Mouse (Mus musculus) Patski (cell line): ENCODE measurements around the gene Mterf1b. TPM values are rescaled to one million over a fixed set of nuclear protein-coding genes. Genes with fewer than 3 reads are reported as not detected.
A peak's percentile ranks its signal among the peaks of the same experiment; 100 is the strongest.
"Not testable (repeated sequence)": the region's sequence is repeated elsewhere in the genome, so short reads cannot be mapped to it uniquely, and the experiment has no call there.

Experiments
- ATAC-seq: fragments of 100-300 bp; one replicate; pipeline ENCODE4 v1.8.0; 2021
- CTCF ChIA-PET: fragments of 350-600 bp; sonication (Branson Sonifier 250); formaldehyde crosslinking; loops from one replicate; lab custom pipeline; 2022; ENCODE audit warnings: inconsistent platforms; lab: Charles Lee
- POLR2A ChIA-PET: fragments of 350-600 bp; sonication (Branson Sonifier 250); formaldehyde crosslinking; loops from one replicate; lab custom pipeline; 2022; ENCODE audit warnings: antibody characterized with exemption, inconsistent platforms; lab: Charles Lee
- DNase-seq: peaks from one replicate; pipeline ENCODE4 v3.0.0-alpha.2; 2011; ENCODE audit warnings: low read depth, low spot score
- H3K27me3 ChIP-seq: fragments of 371-371 bp; one replicate; pipeline ENCODE4 v1.5.1; 2021
- CTCF ChIP-seq: fragments of 100-300 bp; IDR thresholded peaks from one replicate; pipeline ENCODE4 v1.5.1; 2021
- in situ Hi-C: fragments of 300-500 bp; cut with MboI; formaldehyde crosslinking; loops from 3 replicates; pipeline ENCODE4 v1.11.1; 2018; ENCODE audit warnings: low pct_unique_long_range_greater_than_20kb, mixed read lengths
- polyA plus RNA-seq: library from polyadenylated mRNA; unstranded; gene quantifications from one replicate; pipeline ENCODE4 v1.2.3, GENCODE M21; 2021

The Mterf1b gene
- polyA plus RNA-seq, result 3.4 TPM

- in situ Hi-C loops, result not testable (repeated sequence)
Observed at GRCm38 (mm10) chr5:4191671-4192480, at the start of gene Mterf1b. Gene Mterf1b, plus strand, starts transcription at chr5:4192367.

DNA sequence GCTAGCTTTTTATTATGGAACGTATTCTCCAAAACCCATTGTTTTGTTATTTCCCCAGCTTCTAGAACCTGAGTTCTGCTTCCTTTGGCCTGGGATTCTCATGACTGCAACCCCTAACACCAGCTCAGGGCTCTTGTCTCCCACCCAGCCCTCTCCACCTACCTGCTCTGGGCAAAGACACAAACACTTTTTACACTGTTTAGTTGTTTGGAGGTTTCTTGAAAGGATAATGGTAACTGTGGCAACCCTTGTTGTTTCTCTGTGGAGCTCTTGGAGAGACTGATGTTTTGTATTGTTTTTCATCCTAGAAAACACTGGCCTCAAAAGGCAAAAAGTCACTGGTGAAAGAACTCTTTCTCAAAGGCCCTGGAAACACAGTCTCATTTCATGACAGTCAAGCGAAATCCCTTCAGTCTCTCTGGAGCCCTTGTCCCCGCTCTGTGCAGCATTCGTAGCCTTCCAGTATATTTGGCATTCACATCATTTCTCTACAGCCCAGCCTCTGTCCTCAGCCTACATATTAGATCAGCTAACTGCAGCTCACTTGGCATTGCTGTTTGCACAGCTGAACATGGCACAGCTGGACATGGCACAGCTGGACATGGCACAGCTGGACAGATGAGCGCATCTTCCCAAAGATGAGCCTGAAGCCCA is 32.6 kb upstream of the Mterf1b start:
- CTCF ChIA-PET, DNase-seq, ATAC-seq, POLR2A ChIA-PET: not testable (repeated sequence)
- peaks cover 19% of the 10 kb centered on the region for H3K27me3 ChIP-seq
- in situ Hi-C loops, result loop anchor here (5.0 kb wide), 1 partner anchor 238 kb away; no protein-coding TSS in a partner anchor

More at GRCm38 (mm10) chr5:4191671-4192480, at the start of gene Mterf1b:
- POLR2A ChIA-PET, H3K27me3 ChIP-seq, CTCF ChIA-PET, DNase-seq: not testable (repeated sequence)
- peak; percentile 100 for ATAC-seq

GRCm38 (mm10) chr5:4161554-4161953 is 30.6 kb upstream of the Mterf1b start:
- H3K27me3 ChIP-seq, result peaks cover 19% of the 10 kb centered on the region
- POLR2A ChIA-PET, result no interaction called here
- ATAC-seq, result no peak
- no peak for TF ChIP-seq CTCF
- CTCF ChIA-PET, result no interaction called here
- no peak for DNase-seq
- in situ Hi-C loops, result no loop called here

GRCm38 (mm10) chr5:4162461-4162860 is 29.7 kb upstream of the Mterf1b start:
- ChIA-PET CTCF (no interaction called here), POLR2A (no interaction called here)
- DNase-seq (no peak), ATAC-seq (no peak)
- TF ChIP-seq CTCF, result no peak
- in situ Hi-C loops, result no loop called here
- peaks cover 13% of the 10 kb centered on the region for H3K27me3 ChIP-seq

- DNase-seq, H3K27me3 ChIP-seq, in situ Hi-C loops, ATAC-seq, CTCF ChIA-PET: not testable (repeated sequence)
- POLR2A ChIA-PET, result interaction anchor here (0.6 kb wide), 1 partner anchor 223 kb away, joined by 3 read pairs; no protein-coding TSS in a partner anchor
Observed at GRCm38 (mm10) chr5:4167813-4168529, 24.2 kb upstream of the Mterf1b start.

GRCm38 (mm10) chr5:4168530-4168926 is 23.6 kb upstream of the Mterf1b start:
- in situ Hi-C loops, ATAC-seq, H3K27me3 ChIP-seq, DNase-seq, CTCF ChIA-PET: not testable (repeated sequence)
- POLR2A ChIA-PET, result interaction anchor here (0.6 kb wide), 1 partner anchor 222 kb away, joined by 3 read pairs; no protein-coding TSS in a partner anchor

GRCm38 (mm10) chr5:4176421-4176820 is 15.7 kb upstream of the Mterf1b start:
- CTCF ChIA-PET, H3K27me3 ChIP-seq, DNase-seq, ATAC-seq, POLR2A ChIA-PET: not testable (repeated sequence)
- in situ Hi-C loops, result loop anchor here (5.0 kb wide), 1 partner anchor 191 kb away; no protein-coding TSS in a partner anchor

DNA sequence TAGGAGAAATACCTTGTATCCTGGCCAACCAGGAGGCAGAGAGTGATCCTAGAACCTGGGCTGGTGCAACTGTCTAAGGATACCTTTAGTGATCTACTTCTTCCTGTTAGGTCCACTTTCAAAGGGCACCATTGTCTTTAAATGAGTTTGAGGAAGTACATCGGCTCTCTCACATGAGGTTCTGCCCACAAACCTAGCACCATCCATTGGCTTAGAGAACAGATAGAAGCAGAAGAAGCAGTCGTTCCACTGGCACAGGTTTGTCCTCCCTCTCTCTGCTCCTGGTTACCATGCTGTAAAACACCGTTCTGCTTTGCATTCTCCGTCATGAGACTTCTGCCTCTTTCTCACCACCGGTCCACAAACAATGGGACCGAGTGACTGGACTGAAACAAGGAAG is 12.8 kb upstream of the Mterf1b start:
- ATAC-seq, result no peak
- no peaks in the 10 kb centered on the region for H3K27me3 ChIP-seq
- TF ChIP-seq CTCF, result no peak
- no peak for DNase-seq
- in situ Hi-C loops, result loop anchor here (5.0 kb wide), 1 partner anchor 188 kb away; no protein-coding TSS in a partner anchor
- ChIA-PET CTCF (no interaction called here), POLR2A (no interaction called here)

DNA sequence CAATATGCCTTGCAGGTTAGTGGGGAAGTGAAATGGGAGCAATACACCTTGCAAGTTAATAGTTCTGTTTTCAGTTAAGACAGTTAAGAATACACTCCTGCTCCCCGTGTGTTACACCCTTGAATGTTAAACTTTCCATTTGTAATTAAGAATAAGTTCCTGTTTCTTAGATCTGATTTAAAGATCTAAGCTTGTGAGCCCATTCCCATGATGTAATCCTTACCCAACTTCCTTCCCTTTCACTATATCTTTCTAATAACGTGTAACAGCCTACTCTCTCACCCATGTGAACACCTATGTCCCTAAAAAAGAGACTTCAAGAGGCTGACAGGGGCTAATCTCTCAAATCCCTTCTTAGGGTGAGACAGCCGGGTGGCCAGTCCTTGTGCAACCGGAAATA is 5.4 kb upstream of the Mterf1b start:
- ATAC-seq, result no peak
- no peak for TF ChIP-seq CTCF
- H3K27me3 ChIP-seq, result no peaks in the 10 kb centered on the region
- ChIA-PET CTCF (interaction anchor here (1.4 kb wide), 1 partner anchor 293 kb away, joined by 3 read pairs; the partner anchor contains the start of gene Mterf1a), POLR2A (interaction anchor here (0.6 kb wide), 1 partner anchor 275 kb away, joined by 3 read pairs; no protein-coding TSS in a partner anchor)
- DNase-seq, result no peak
- in situ Hi-C loops, result loop anchor here (5.0 kb wide), 1 partner anchor 75 kb away; no protein-coding TSS in a partner anchor

DNA sequence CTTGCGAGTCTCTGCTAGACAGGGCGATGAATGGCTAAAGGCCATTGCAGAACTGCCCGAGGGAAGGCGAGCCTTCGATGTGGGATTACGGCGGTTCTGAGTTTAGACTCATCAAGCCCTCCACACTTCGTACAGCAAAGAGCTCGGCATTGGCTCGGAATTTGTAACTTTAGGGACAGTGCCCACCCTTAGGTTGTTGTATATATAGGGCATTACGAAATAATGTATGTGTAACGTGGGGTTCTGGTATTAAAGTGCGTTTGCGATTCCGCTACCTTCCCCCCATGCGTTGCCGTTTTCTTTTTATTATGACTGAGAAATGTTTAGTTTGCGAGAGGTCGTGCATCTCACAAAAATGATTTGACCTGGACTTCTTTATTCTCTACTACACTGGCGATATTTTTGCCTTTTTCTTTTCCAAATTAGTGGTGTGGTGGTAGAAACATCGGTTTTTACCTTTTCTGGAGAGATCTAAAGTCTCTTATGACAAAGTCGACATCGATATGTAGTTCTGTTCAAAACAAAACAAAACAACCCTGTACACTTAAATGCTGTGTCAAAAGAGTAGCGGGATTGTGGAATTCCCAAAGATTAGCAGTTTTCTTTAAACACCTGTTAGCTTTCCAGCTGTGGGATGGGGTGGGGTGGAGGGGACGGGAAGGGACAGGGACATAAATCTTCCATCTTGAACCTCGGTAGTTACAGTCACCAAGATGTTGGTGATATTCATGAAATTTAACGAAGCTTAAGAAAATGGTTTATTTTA is 497 bp downstream of the Mterf1b start:
- DNase-seq, ATAC-seq, in situ Hi-C loops, H3K27me3 ChIP-seq: not testable (repeated sequence)
- CTCF ChIA-PET, result interaction anchor here (1.2 kb wide), 1 partner anchor 102 kb away, joined by 4 read pairs; no protein-coding TSS in a partner anchor
- POLR2A ChIA-PET, result interaction anchor here (0.6 kb wide), 1 partner anchor 759 kb away, joined by 4 read pairs; no protein-coding TSS in a partner anchor
